Mouse (Mus musculus): ENCODE measurements around the gene Arl8b. TPM values are rescaled to one million over a fixed set of nuclear protein-coding genes. Genes with fewer than 3 reads are reported as not detected.

Arl8b gene
- polyA plus RNA-seq, 1 experiment from 2014 or later = 73.6 TPM

DNA sequence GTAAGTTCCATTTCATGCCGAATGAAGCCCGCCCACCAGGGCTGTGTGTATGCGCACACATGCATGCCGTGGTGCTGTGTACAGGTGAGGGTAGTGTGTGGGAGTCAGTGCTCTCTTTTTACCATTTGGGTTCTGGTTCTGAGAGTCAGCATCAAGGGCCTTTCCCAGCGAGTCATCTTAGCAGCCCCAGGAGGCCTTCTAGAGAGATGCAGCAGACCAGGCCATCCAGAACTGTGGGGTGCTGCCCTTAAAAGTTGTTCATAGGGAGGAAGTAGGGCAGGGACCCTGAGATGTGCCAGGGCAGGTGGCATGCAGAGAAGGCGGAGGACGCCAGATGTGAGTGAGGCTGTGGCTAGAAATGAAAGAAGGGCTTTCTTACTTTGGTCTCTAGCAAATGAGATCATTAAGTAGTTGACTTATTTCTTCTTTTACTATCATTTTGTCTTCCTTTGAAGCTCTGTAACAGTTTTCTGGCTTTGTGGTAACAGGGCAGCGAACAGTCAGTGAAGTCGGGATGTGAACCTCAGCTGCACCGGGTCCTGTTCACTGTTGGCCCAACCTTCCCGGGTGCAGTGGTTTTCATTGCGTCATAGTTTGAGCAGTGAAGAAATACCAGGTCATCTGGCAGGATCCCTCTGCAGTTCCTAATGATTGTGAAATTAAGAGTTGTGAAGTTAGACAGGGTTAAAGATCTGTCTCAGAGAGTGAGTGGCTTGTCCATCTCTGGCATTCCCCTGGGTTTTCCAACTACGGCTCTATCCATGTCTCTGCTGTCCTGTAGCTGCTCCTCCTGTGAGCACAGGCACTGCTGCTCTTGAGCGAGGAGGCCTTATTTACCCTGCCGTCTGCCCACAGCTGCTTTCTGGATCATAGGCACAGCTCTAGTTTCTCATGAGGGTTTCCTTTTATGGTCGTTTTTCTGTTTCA lies 53.1 kb downstream of the Arl8b start:
- Histone ChIP-seq H3K4me2 (ENCODE audit: low read length) (no peak overlapping the region), H3K27ac (ENCODE audit: low read depth) (no peak overlapping the region; the same call in 1 of the 2 replicates), H3K27me3 (replicated peaks; ENCODE audit: control insufficient read depth, insufficient read depth, low read length) (no peaks in the 10 kb centered on the region), H3K4me3 (ENCODE audit: low read depth, low read length) (no peak overlapping the region), H3K9ac (ENCODE audit: low read length) (no peak overlapping the region), H3K36me3 (ENCODE audit: control insufficient read depth, insufficient read depth, low read length) (peaks cover 30% of the 10 kb centered on the region; the same call in 1 of the 2 replicates), H3K9me3 (ENCODE audit: control insufficient read depth, low read length) (no peaks in the 10 kb centered on the region), H3K4me1 (replicated peaks; ENCODE audit: control insufficient read depth, insufficient read depth, low read length) (peaks cover 19% of the 10 kb centered on the region)
- DNase-seq (ENCODE audit: low spot score) (no peak), ATAC-seq (replicated peaks; ENCODE audit: low FRiP score, low TSS enrichment, low read depth) (no peak)
- WGBS = 72% methylated on average over 16 of the region's 16 CpGs

DNA sequence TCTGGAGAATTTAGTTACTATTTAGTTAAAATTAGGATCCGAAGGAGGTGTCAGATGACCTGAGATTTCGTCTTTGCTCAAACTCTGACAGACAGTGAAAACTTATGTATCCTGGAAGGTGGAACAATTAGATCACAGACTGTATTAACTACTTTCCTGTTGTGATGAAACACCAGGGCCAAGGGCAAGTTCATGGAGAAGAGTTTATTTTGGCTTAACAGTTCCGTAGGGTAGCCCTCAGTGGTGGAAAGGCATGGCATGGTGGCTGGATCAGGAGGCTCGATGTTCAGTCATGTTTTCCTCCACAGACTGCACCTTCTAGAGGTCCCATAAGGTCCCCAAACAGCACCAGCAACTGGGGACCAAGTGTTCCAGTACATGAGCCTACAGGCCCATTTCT lies 54.2 kb downstream of the Arl8b start:
- no peak overlapping the region for H3K4me3 ChIP-seq (ENCODE audit: low read depth, low read length)
- H3K9me3 ChIP-seq (ENCODE audit: control insufficient read depth, low read length) = no peaks in the 10 kb centered on the region
- peaks cover 19% of the 10 kb centered on the region for H3K4me1 ChIP-seq (replicated peaks; ENCODE audit: control insufficient read depth, insufficient read depth, low read length)
- 85% methylated on average over 4 of the region's 4 CpGs for WGBS
- ATAC-seq (replicated peaks; ENCODE audit: low FRiP score, low TSS enrichment, low read depth) (no peak), DNase-seq (ENCODE audit: low spot score) (no peak)
- H3K4me2 ChIP-seq (ENCODE audit: low read length) = no peak overlapping the region
- H3K27ac ChIP-seq (ENCODE audit: low read depth) = no peak overlapping the region
- H3K9ac ChIP-seq (ENCODE audit: low read length) = no peak overlapping the region
- peaks cover 36% of the 10 kb centered on the region for H3K36me3 ChIP-seq (ENCODE audit: control insufficient read depth, insufficient read depth, low read length)
- H3K27me3 ChIP-seq (replicated peaks; ENCODE audit: control insufficient read depth, insufficient read depth, low read length) = no peaks in the 10 kb centered on the region

GRCm38 (mm10) chr6:108837958-108838357 lies 55.1 kb downstream of the Arl8b start:
- Histone ChIP-seq H3K4me1 (replicated peaks; ENCODE audit: control insufficient read depth, insufficient read depth, low read length) (peaks cover 17% of the 10 kb centered on the region), H3K27ac (ENCODE audit: low read depth) (no peak overlapping the region), H3K4me3 (ENCODE audit: low read depth, low read length) (no peak overlapping the region), H3K36me3 (ENCODE audit: control insufficient read depth, insufficient read depth, low read length) (peaks cover 38% of the 10 kb centered on the region), H3K27me3 (replicated peaks; ENCODE audit: control insufficient read depth, insufficient read depth, low read length) (no peaks in the 10 kb centered on the region), H3K9ac (ENCODE audit: low read length) (no peak overlapping the region), H3K9me3 (ENCODE audit: control insufficient read depth, low read length) (no peaks in the 10 kb centered on the region), H3K4me2 (ENCODE audit: low read length) (no peak overlapping the region)
- WGBS = 88% methylated on average over 4 of the region's 4 CpGs
- DNase-seq (ENCODE audit: low spot score) (no peak), ATAC-seq (replicated peaks; ENCODE audit: low FRiP score, low TSS enrichment, low read depth) (no peak)

- Histone ChIP-seq H3K36me3 (ENCODE audit: control insufficient read depth, insufficient read depth, low read length) (peaks cover 51% of the 10 kb centered on the region), H3K4me2 (ENCODE audit: low read length) (no peak overlapping the region), H3K4me1 (replicated peaks; ENCODE audit: control insufficient read depth, insufficient read depth, low read length) (peaks cover 13% of the 10 kb centered on the region; the same call in 1 of the 2 replicates), H3K9ac (ENCODE audit: low read length) (no peak overlapping the region), H3K27me3 (replicated peaks; ENCODE audit: control insufficient read depth, insufficient read depth, low read length) (no peaks in the 10 kb centered on the region), H3K27ac (ENCODE audit: low read depth) (no peak overlapping the region), H3K9me3 (ENCODE audit: control insufficient read depth, low read length) (no peaks in the 10 kb centered on the region), H3K4me3 (ENCODE audit: low read depth, low read length) (no peak overlapping the region)
- DNase-seq (ENCODE audit: low spot score) (no peak), ATAC-seq (replicated peaks; ENCODE audit: low FRiP score, low TSS enrichment, low read depth) (no peak)
- 93% methylated on average over 4 of the region's 4 CpGs for WGBS
These were observed 56.5 kb downstream of the Arl8b start for GRCm38 (mm10) chr6:108839432-108839831.

DNA sequence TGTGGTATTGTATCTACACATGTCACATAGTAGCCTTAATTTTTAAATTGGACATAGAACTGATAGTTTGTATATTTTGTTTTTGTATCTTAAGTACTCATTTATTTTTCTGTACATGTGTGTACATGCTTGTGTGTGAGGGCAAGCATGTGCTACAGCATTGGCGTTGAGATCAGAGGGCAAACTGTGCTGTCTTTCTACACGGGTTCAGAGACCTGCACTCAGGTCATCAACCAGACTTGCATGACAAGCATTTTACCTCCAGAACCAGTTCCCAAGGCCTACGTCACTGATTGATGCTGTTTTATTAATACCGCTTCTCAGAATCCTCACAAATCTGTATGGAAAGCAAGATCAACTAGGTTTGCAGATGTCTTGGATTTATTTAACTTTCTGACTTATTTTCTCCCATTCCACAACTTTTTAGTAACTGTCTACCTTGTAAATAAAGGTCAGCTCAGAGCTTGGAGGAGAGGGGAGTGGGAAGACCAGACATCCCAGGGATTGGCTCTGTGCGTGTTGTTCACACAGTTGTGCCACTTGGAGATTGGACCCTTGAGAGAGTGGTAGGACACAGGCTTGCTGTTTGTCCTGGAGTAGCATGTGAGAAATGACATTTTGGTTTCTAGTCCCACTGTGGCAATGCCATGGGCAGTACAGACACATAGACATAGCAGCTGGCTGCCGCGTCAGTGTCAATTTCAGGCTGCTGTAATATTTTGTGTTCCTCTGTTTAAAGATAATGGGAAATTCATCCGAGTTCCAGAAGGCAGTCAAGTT lies 58.2 kb downstream of the Arl8b start:
- H3K9ac ChIP-seq (ENCODE audit: low read length) = no peak overlapping the region
- H3K36me3 ChIP-seq (ENCODE audit: control insufficient read depth, insufficient read depth, low read length) = peaks cover 60% of the 10 kb centered on the region
- no peak overlapping the region for H3K27ac ChIP-seq (ENCODE audit: low read depth)
- H3K4me1 ChIP-seq (replicated peaks; ENCODE audit: control insufficient read depth, insufficient read depth, low read length) = peaks cover 7% of the 10 kb centered on the region; the same call in 1 of the 2 replicates
- H3K27me3 ChIP-seq (replicated peaks; ENCODE audit: control insufficient read depth, insufficient read depth, low read length) = no peaks in the 10 kb centered on the region
- H3K4me3 ChIP-seq (ENCODE audit: low read depth, low read length) = no peak overlapping the region
- no peak for DNase-seq (ENCODE audit: low spot score)
- H3K9me3 ChIP-seq (ENCODE audit: control insufficient read depth, low read length) = no peaks in the 10 kb centered on the region
- WGBS = 94% methylated on average over 8 of the region's 8 CpGs
- no peak for ATAC-seq (replicated peaks; ENCODE audit: low FRiP score, low TSS enrichment, low read depth)
- no peak overlapping the region for H3K4me2 ChIP-seq (ENCODE audit: low read length)

DNA sequence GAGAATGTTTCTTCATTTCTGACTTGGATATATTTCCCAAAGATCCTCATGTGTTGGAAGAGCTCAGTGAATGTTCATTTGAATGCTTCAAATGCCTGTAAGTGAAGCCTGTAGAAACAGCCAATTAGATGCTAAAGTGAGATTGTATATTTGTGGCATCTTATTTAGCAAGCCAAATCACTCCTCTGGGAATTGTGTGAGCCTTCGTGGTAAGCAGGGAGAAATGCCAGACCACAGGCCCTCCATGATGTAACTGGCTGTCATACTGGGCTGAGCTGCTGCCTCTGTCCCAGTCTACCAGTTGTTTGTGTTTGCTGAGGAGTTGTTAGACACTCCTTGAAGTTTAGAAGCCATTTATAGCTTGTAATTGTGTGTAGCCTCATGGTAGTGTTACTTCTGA lies 60.8 kb downstream of the Arl8b start:
- peaks cover 57% of the 10 kb centered on the region for H3K36me3 ChIP-seq (ENCODE audit: control insufficient read depth, insufficient read depth, low read length)
- no peak overlapping the region for H3K4me3 ChIP-seq (ENCODE audit: low read depth, low read length)
- DNase-seq (ENCODE audit: low spot score) = no peak
- no peak overlapping the region for H3K27ac ChIP-seq (ENCODE audit: low read depth)
- no peaks in the 10 kb centered on the region for H3K9me3 ChIP-seq (ENCODE audit: control insufficient read depth, low read length)
- H3K9ac ChIP-seq (ENCODE audit: low read length) = no peak overlapping the region
- WGBS = 76% methylated on average over 1 of the region's 1 CpGs
- H3K27me3 ChIP-seq (replicated peaks; ENCODE audit: control insufficient read depth, insufficient read depth, low read length) = no peaks in the 10 kb centered on the region
- no peak overlapping the region for H3K4me2 ChIP-seq (ENCODE audit: low read length)
- H3K4me1 ChIP-seq (replicated peaks; ENCODE audit: control insufficient read depth, insufficient read depth, low read length) = no peaks in the 10 kb centered on the region
- ATAC-seq (replicated peaks; ENCODE audit: low FRiP score, low TSS enrichment, low read depth) = no peak

- H3K9ac ChIP-seq (ENCODE audit: low read length) = no peak overlapping the region
- H3K4me2 ChIP-seq (ENCODE audit: low read length) = no peak overlapping the region
- DNase-seq (ENCODE audit: low spot score) (no peak), ATAC-seq (replicated peaks; ENCODE audit: low FRiP score, low TSS enrichment, low read depth) (no peak)
- WGBS = 85% methylated on average over 3 of the region's 3 CpGs
- peaks cover 61% of the 10 kb centered on the region for H3K36me3 ChIP-seq (ENCODE audit: control insufficient read depth, insufficient read depth, low read length)
- no peaks in the 10 kb centered on the region for H3K4me1 ChIP-seq (replicated peaks; ENCODE audit: control insufficient read depth, insufficient read depth, low read length)
- H3K4me3 ChIP-seq (ENCODE audit: low read depth, low read length) = no peak overlapping the region
- H3K9me3 ChIP-seq (ENCODE audit: control insufficient read depth, low read length) = no peaks in the 10 kb centered on the region
- H3K27ac ChIP-seq (ENCODE audit: low read depth) = no peak overlapping the region
- no peaks in the 10 kb centered on the region for H3K27me3 ChIP-seq (replicated peaks; ENCODE audit: control insufficient read depth, insufficient read depth, low read length)
These were observed 61.2 kb downstream of the Arl8b start for GRCm38 (mm10) chr6:108844093-108844492.

DNA sequence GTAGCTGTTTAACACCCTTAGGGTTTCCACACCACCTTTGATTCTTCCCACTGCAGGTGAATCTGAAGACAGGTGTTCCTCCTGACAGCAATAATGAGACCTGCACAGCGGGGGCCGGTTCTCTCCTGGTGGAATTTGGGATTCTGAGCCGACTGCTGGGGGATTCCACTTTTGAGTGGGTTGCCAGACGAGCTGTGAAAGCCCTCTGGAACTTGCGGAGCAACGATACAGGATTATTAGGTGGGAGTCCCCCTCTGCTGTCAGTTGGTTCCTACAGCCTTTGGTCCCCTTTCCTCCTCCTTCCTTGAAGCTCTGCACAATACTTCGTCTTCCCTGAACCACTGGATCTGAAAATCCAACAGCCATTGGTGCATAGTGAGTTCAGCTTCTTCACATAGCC lies 61.9 kb downstream of the Arl8b start:
- Histone ChIP-seq H3K4me3 (ENCODE audit: low read depth, low read length) (no peak overlapping the region), H3K27me3 (replicated peaks; ENCODE audit: control insufficient read depth, insufficient read depth, low read length) (no peaks in the 10 kb centered on the region), H3K36me3 (ENCODE audit: control insufficient read depth, insufficient read depth, low read length) (peaks cover 62% of the 10 kb centered on the region), H3K9ac (ENCODE audit: low read length) (no peak overlapping the region), H3K9me3 (ENCODE audit: control insufficient read depth, low read length) (no peaks in the 10 kb centered on the region), H3K4me2 (ENCODE audit: low read length) (no peak overlapping the region), H3K4me1 (replicated peaks; ENCODE audit: control insufficient read depth, insufficient read depth, low read length) (no peaks in the 10 kb centered on the region), H3K27ac (ENCODE audit: low read depth) (no peak overlapping the region)
- DNase-seq (ENCODE audit: low spot score) (no peak), ATAC-seq (replicated peaks; ENCODE audit: low FRiP score, low TSS enrichment, low read depth) (no peak)
- 93% methylated on average over 7 of the region's 7 CpGs for WGBS

Data from intestine, embryonic 14.5 days (tissue).